Mouse (Mus musculus) heart, embryonic 12.5 days (tissue): Measurements from ENCODE around the gene Wdr66. TPM values are rescaled to one million over a fixed set of nuclear protein-coding genes. Genes with fewer than 3 reads are reported as not detected.

Source experiments
- ATAC-seq: fragments of 200-750 bp; cut with Nextera tagmentation; 2 replicates; pipeline ENCODE4 v1.8.0; 2017; ENCODE audit warnings: moderate TSS enrichment, moderate library complexity; ENCODE audit not compliant: insufficient number of reproducible peaks, low FRiP score
- H3K27ac ChIP-seq: fragments of 300-500 bp; sonication (generic); 2 replicates; pipeline ENCODE4 v1.5.1; 2016; ENCODE audit warnings: mild to moderate bottlenecking, moderate library complexity; ENCODE audit not compliant: poor library complexity, severe bottlenecking
- H3K27me3 ChIP-seq: fragments of 300-500 bp; sonication (generic); replicated peaks from 2 replicates; pipeline ENCODE4 v1.6.1; 2016; ENCODE audit warnings: mild to moderate bottlenecking, moderate library complexity
- H3K36me3 ChIP-seq: fragments of 300-500 bp; sonication (generic); 2 replicates; pipeline ENCODE4 v1.6.1; 2016; ENCODE audit warnings: mild to moderate bottlenecking, moderate library complexity
- H3K4me1 ChIP-seq: fragments of 300-500 bp; sonication (generic); replicated peaks from 2 replicates; pipeline ENCODE4 v1.6.1; 2016; ENCODE audit warnings: mild to moderate bottlenecking
- H3K4me2 ChIP-seq: fragments of 300-500 bp; sonication (generic); 2 replicates; pipeline ENCODE4 v1.6.1; 2016; ENCODE audit warnings: mild to moderate bottlenecking, moderate library complexity
- H3K4me3 ChIP-seq: fragments of 300-500 bp; sonication (generic); 2 replicates; pipeline ENCODE4 v1.5.1; 2016; ENCODE audit warnings: mild to moderate bottlenecking
- H3K9ac ChIP-seq: fragments of 300-500 bp; sonication (generic); 2 replicates; pipeline ENCODE4 v1.6.1; 2016; ENCODE audit warnings: mild to moderate bottlenecking, moderate library complexity
- H3K9me3 ChIP-seq: fragments of 300-500 bp; sonication (generic); replicated peaks from 2 replicates; pipeline ENCODE4 v1.6.1; 2016; ENCODE audit warnings: mild to moderate bottlenecking, moderate library complexity
- WGBS: fragments of 180-500 bp; shearing (Covaris S2); methylation state at CpG from one replicate; pipeline ENCODE4 v1.1.7; 2016; 5-methylcytosine and 5-hydroxymethylcytosine counted together
- polyA plus RNA-seq: library from polyadenylated mRNA; unstranded; fragments of >200 nt; fragmentation: Nextera tagmentation; extraction: Ambion mirVana; gene quantifications from 2 replicates; pipeline ENCODE4 v1.2.1, GENCODE M21; 2016

Gene Wdr66
- polyA plus RNA-seq, 1 experiment from 2014 or later = 0.64 TPM

GRCm38 (mm10) chr5:123296972-123297754, 45.3 kb downstream of the Wdr66 start:
- no peaks in the 10 kb centered on the region for H3K9me3 ChIP-seq
- ATAC-seq = no peak
- WGBS = 48% methylated on average over 23 of the region's 23 CpGs
- peak overlapping the region; percentile 22 for H3K4me2 ChIP-seq
- no peak overlapping the region for H3K9ac ChIP-seq
- H3K4me3 ChIP-seq = no peak overlapping the region
- no peak overlapping the region for H3K27ac ChIP-seq
- peaks cover 36% of the 10 kb centered on the region for H3K4me1 ChIP-seq
- no peaks in the 10 kb centered on the region; the same call in 1 of the 2 replicates for H3K27me3 ChIP-seq
- H3K36me3 ChIP-seq = no peaks in the 10 kb centered on the region

- no peak overlapping the region for H3K27ac ChIP-seq
- H3K4me2 ChIP-seq = no peak overlapping the region
- no peak overlapping the region for H3K9ac ChIP-seq
- H3K36me3 ChIP-seq = no peaks in the 10 kb centered on the region
- no peak for ATAC-seq
- H3K4me1 ChIP-seq = peaks cover 42% of the 10 kb centered on the region
- 72% methylated on average over 7 of the region's 7 CpGs for WGBS
- no peaks in the 10 kb centered on the region for H3K9me3 ChIP-seq
- H3K27me3 ChIP-seq = no peaks in the 10 kb centered on the region; the same call in 1 of the 2 replicates
- H3K4me3 ChIP-seq = no peak overlapping the region
Observed at GRCm38 (mm10) chr5:123297830-123298229, 45.9 kb downstream of the Wdr66 start.

DNA sequence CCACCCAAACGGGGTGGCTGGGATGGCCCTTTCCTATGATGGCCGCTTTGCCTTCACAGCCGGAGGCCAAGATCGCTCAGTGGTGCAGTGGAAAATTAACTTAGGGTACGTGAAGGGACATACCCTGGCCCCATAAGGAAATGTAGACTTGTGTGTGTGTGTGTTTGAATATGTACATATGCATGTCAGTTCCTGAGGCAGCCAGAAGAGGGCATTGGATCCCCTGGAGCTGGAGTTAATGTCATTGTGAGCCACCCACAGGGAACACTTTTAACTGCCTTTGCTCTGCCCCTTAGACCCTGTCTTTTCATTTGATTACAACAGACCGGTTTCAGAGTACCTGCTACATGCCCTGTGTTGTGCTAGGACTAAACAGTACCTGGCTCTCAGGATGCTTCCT, 46.6 kb downstream of the Wdr66 start:
- ATAC-seq = no peak
- 84% methylated on average over 6 of the region's 6 CpGs for WGBS
- peaks cover 42% of the 10 kb centered on the region for H3K4me1 ChIP-seq

GRCm38 (mm10) chr5:123300496-123301034, 48.7 kb downstream of the Wdr66 start:
- H3K4me2 ChIP-seq = no peak overlapping the region
- H3K4me3 ChIP-seq = no peak overlapping the region
- no peak overlapping the region for H3K9ac ChIP-seq
- H3K4me1 ChIP-seq = peaks cover 42% of the 10 kb centered on the region
- H3K27me3 ChIP-seq = no peaks in the 10 kb centered on the region; the same call in 1 of the 2 replicates
- no peak for ATAC-seq
- no peaks in the 10 kb centered on the region for H3K36me3 ChIP-seq
- no peak overlapping the region for H3K27ac ChIP-seq
- 56% methylated on average over 8 of the region's 8 CpGs for WGBS
- no peaks in the 10 kb centered on the region for H3K9me3 ChIP-seq

More for the DNA sequence above, 46.6 kb downstream of the Wdr66 start:
- Histone ChIP-seq H3K4me2 (no peak overlapping the region), H3K27me3 (no peaks in the 10 kb centered on the region; the same call in 1 of the 2 replicates), H3K9ac (no peak overlapping the region), H3K9me3 (no peaks in the 10 kb centered on the region), H3K36me3 (no peaks in the 10 kb centered on the region), H3K27ac (no peak overlapping the region), H3K4me3 (no peak overlapping the region)

DNA sequence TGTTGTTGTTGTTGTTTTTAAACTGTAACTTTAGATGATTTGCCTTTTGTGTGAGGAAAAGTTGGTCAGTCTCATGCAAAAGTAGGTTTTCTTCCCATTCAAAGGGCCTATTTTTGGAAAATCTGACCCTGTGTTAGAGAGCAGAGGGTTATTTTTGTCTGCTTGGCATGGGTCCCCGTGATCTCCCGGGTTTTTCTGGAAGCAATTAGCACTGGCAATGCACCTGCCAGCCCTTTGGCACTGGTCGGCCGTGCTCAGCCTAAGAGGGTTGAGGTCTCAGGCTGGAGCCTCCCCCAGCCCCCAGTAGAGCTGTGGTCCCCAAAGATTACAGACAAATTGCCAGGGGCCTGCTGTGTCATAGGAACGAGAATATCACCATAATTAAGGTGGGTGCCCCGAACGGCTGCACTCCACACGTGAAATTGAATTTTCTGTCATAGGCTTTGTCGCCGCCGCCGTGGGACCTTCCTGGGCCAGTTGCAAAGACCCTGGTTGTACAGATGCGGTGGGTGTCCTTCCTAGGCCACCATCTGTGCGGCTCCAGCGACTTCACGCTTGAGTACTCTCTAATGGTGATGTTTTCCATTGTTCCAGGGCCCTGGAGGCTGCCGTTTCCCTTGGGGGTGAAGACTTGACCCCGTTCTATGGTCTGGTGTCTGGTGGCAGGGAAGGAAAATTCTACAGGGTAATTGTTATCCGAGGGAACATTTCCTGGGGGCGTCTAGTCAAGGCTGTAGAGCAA, 50.0 kb downstream of the Wdr66 start:
- Histone ChIP-seq H3K27ac (no peak overlapping the region), H3K4me3 (no peak overlapping the region), H3K4me1 (peaks cover 37% of the 10 kb centered on the region), H3K9me3 (no peaks in the 10 kb centered on the region), H3K9ac (no peak overlapping the region), H3K27me3 (no peaks in the 10 kb centered on the region; the same call in 1 of the 2 replicates), H3K36me3 (no peaks in the 10 kb centered on the region), H3K4me2 (no peak overlapping the region)
- ATAC-seq = no peak
- 73% methylated on average over 20 of the region's 20 CpGs for WGBS

GRCm38 (mm10) chr5:123307630-123308282, 55.9 kb downstream of the Wdr66 start:
- ATAC-seq = peak; percentile 45; the same call in 1 of the 2 replicates

DNA sequence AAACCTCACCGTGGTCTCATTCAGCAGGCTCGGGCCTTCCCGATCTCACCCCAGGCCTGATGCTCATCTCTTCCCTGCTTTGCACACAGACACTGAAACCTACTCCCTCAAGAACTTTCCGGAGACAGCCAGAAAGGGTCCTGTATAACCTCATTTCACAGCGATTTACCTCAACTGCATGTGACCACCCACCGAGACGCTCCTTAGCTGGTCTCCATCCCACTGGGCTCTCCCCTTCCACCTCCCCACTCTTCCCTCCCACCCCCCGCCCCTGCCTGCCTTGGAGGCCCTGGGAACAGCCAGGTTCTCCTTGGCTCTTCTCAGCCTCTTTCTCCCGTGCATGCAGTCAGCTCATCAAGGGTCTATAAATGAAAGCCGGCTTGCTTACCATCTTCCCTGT, 57.9 kb downstream of the Wdr66 start:
- Histone ChIP-seq H3K4me1 (peaks cover 23% of the 10 kb centered on the region), H3K36me3 (no peaks in the 10 kb centered on the region), H3K9me3 (no peaks in the 10 kb centered on the region), H3K4me3 (no peak overlapping the region), H3K4me2 (no peak overlapping the region), H3K9ac (no peak overlapping the region), H3K27ac (no peak overlapping the region), H3K27me3 (no peaks in the 10 kb centered on the region)
- 40% methylated on average over 10 of the region's 10 CpGs for WGBS
- ATAC-seq = no peak

More at GRCm38 (mm10) chr5:123307630-123308282, 55.9 kb downstream of the Wdr66 start:
- Histone ChIP-seq H3K9ac (no peak overlapping the region), H3K4me1 (peaks cover 11% of the 10 kb centered on the region), H3K9me3 (no peaks in the 10 kb centered on the region), H3K4me2 (no peak overlapping the region), H3K27me3 (no peaks in the 10 kb centered on the region), H3K27ac (no peak overlapping the region), H3K36me3 (no peaks in the 10 kb centered on the region), H3K4me3 (no peak overlapping the region)
- 69% methylated on average over 18 of the region's 18 CpGs for WGBS

GRCm38 (mm10) chr5:123310221-123310620, 58.3 kb downstream of the Wdr66 start:
- Histone ChIP-seq H3K9me3 (no peaks in the 10 kb centered on the region), H3K9ac (no peak overlapping the region), H3K36me3 (no peaks in the 10 kb centered on the region), H3K4me2 (no peak overlapping the region), H3K27me3 (no peaks in the 10 kb centered on the region), H3K4me1 (peaks cover 26% of the 10 kb centered on the region), H3K4me3 (no peak overlapping the region), H3K27ac (no peak overlapping the region)
- WGBS = 49% methylated on average over 7 of the region's 7 CpGs
- ATAC-seq = no peak

- 41% methylated on average over 12 of the region's 12 CpGs for WGBS
- no peak for ATAC-seq
Observed at GRCm38 (mm10) chr5:123313058-123313630, 61.2 kb downstream of the Wdr66 start.

GRCm38 (mm10) chr5:123313851-123314380, 62.0 kb downstream of the Wdr66 start:
- H3K27ac ChIP-seq = 0 out of 2 replicates have a peak overlapping the region, but pooled peaks have one; percentile 4
- 51% methylated on average over 11 of the region's 11 CpGs for WGBS
- no peak overlapping the region for H3K4me2 ChIP-seq
- H3K9me3 ChIP-seq = no peaks in the 10 kb centered on the region
- ATAC-seq = no peak
- peaks cover 41% of the 10 kb centered on the region for H3K4me1 ChIP-seq
- no peaks in the 10 kb centered on the region for H3K27me3 ChIP-seq
- no peak overlapping the region for H3K9ac ChIP-seq
- no peak overlapping the region for H3K4me3 ChIP-seq
- no peaks in the 10 kb centered on the region for H3K36me3 ChIP-seq

More at GRCm38 (mm10) chr5:123313058-123313630, 61.2 kb downstream of the Wdr66 start:
- Histone ChIP-seq H3K36me3 (no peaks in the 10 kb centered on the region), H3K27me3 (no peaks in the 10 kb centered on the region), H3K4me1 (peaks cover 37% of the 10 kb centered on the region), H3K9me3 (no peaks in the 10 kb centered on the region), H3K9ac (no peak overlapping the region), H3K4me2 (no peak overlapping the region), H3K27ac (peak overlapping the region; percentile 29; the same call in 1 of the 2 replicates), H3K4me3 (no peak overlapping the region)
